Mouse (Mus musculus) forebrain, embryonic 15.5 days (tissue): ENCODE measurements around the gene Gm17428. TPM values are rescaled to one million over a fixed set of nuclear protein-coding genes. Genes with fewer than 3 reads are reported as not detected.
"Not testable (repeated sequence)": the region's sequence is repeated elsewhere in the genome, so short reads cannot be mapped to it uniquely, and the experiment has no call there.

Experiments used
- ATAC-seq: fragments of 200-750 bp; cut with Nextera tagmentation; replicated peaks from 2 replicates; pipeline ENCODE4 v1.8.0; 2017; ENCODE audit warnings: mild to moderate bottlenecking, moderate TSS enrichment, moderate library complexity
- H3K27ac ChIP-seq: fragments of 300-500 bp; sonication (generic); replicated peaks from 2 replicates; pipeline ENCODE4 v1.5.1; 2015; ENCODE audit warnings: mild to moderate bottlenecking, inconsistent platforms
- H3K27me3 ChIP-seq: fragments of 300-500 bp; sonication (generic); 2 replicates; pipeline ENCODE4 v1.6.1; 2015; ENCODE audit warnings: inconsistent platforms
- H3K36me3 ChIP-seq: fragments of 300-500 bp; sonication (generic); 2 replicates; pipeline ENCODE4 v1.6.1; 2015; ENCODE audit warnings: mild to moderate bottlenecking, inconsistent platforms
- H3K4me1 ChIP-seq: fragments of 300-500 bp; sonication (generic); 2 replicates; pipeline ENCODE4 v1.6.1; 2015; ENCODE audit warnings: inconsistent platforms
- H3K4me2 ChIP-seq: fragments of 300-500 bp; sonication (generic); replicated peaks from 2 replicates; pipeline ENCODE4 v1.6.1; 2015; ENCODE audit warnings: mild to moderate bottlenecking, inconsistent platforms
- H3K4me3 ChIP-seq: fragments of 300-500 bp; sonication (generic); 2 replicates; pipeline ENCODE4 v1.5.1; 2015; ENCODE audit warnings: mild to moderate bottlenecking, inconsistent platforms
- H3K9ac ChIP-seq: fragments of 300-500 bp; sonication (generic); replicated peaks from 2 replicates; pipeline ENCODE4 v1.6.1; 2015; ENCODE audit warnings: mild to moderate bottlenecking, inconsistent platforms
- H3K9me3 ChIP-seq: fragments of 300-500 bp; sonication (generic); 2 replicates; pipeline ENCODE4 v1.6.1; 2016; ENCODE audit warnings: inconsistent platforms
- WGBS: fragments of 180-500 bp; shearing (Covaris S2); methylation state at CpG from one replicate; pipeline ENCODE4 v1.1.7; 2015; ENCODE audit warnings: mixed read lengths; 5-methylcytosine and 5-hydroxymethylcytosine counted together
- polyA plus RNA-seq: library from polyadenylated mRNA; unstranded; fragments of >200 nt; fragmentation: Nextera tagmentation; extraction: Ambion mirVana; gene quantifications from 2 replicates; pipeline ENCODE4 v1.2.1, GENCODE M21; 2015

The Gm17428 gene
- polyA plus RNA-seq, 1 experiment from 2014 or later, result not detected

GRCm38 (mm10) chr14:54941024-54941978 lies 35.4 kb upstream of the Gm17428 start:
- no peaks in the 10 kb centered on the region for H3K36me3 ChIP-seq
- H3K9me3 ChIP-seq, result no peaks in the 10 kb centered on the region
- H3K4me3 ChIP-seq, result no peak overlapping the region
- H3K4me1 ChIP-seq, result peaks cover 2% of the 10 kb centered on the region
- H3K27me3 ChIP-seq, result no peaks in the 10 kb centered on the region
- H3K4me2 ChIP-seq, result no peak overlapping the region
- H3K9ac ChIP-seq, result no peak overlapping the region
- WGBS, result 65% methylated on average over 13 of the region's 13 CpGs
- no peak overlapping the region for H3K27ac ChIP-seq
- ATAC-seq, result no peak

- Histone ChIP-seq H3K4me3 (no peak overlapping the region), H3K27me3 (no peaks in the 10 kb centered on the region), H3K4me1 (no peaks in the 10 kb centered on the region), H3K36me3 (no peaks in the 10 kb centered on the region), H3K9me3 (no peaks in the 10 kb centered on the region), H3K4me2 (no peak overlapping the region), H3K27ac (no peak overlapping the region), H3K9ac (no peak overlapping the region)
- no peak for ATAC-seq
- WGBS, result 86% methylated on average over 8 of the region's 8 CpGs
Measured at GRCm38 (mm10) chr14:54942479-54942878, 34.3 kb upstream of the Gm17428 start.

GRCm38 (mm10) chr14:54943971-54944370 lies 32.8 kb upstream of the Gm17428 start:
- no peaks in the 10 kb centered on the region for H3K9me3 ChIP-seq
- no peak overlapping the region for H3K4me3 ChIP-seq
- no peaks in the 10 kb centered on the region for H3K4me1 ChIP-seq
- no peak overlapping the region for H3K4me2 ChIP-seq
- H3K27me3 ChIP-seq, result no peaks in the 10 kb centered on the region
- WGBS, result 97% methylated on average over 7 of the region's 7 CpGs
- no peak overlapping the region for H3K27ac ChIP-seq
- H3K36me3 ChIP-seq, result no peaks in the 10 kb centered on the region
- H3K9ac ChIP-seq, result no peak overlapping the region
- ATAC-seq, result no peak

- Histone ChIP-seq H3K9me3 (no peaks in the 10 kb centered on the region), H3K27ac (no peak overlapping the region), H3K36me3 (no peaks in the 10 kb centered on the region), H3K4me2 (no peak overlapping the region), H3K9ac (no peak overlapping the region), H3K27me3 (no peaks in the 10 kb centered on the region), H3K4me3 (no peak overlapping the region), H3K4me1 (no peaks in the 10 kb centered on the region)
- ATAC-seq, result no peak
- WGBS, result 66% methylated on average over 2 of the region's 2 CpGs
Measured at GRCm38 (mm10) chr14:54944939-54945338, 31.8 kb upstream of the Gm17428 start.

GRCm38 (mm10) chr14:54945975-54946704 lies 30.6 kb upstream of the Gm17428 start:
- ATAC-seq, result no peak
- H3K27ac ChIP-seq, result no peak overlapping the region
- no peak overlapping the region for H3K4me3 ChIP-seq
- 85% methylated on average over 19 of the region's 19 CpGs for WGBS
- H3K9me3 ChIP-seq, result no peaks in the 10 kb centered on the region
- no peaks in the 10 kb centered on the region for H3K4me1 ChIP-seq
- no peak overlapping the region for H3K4me2 ChIP-seq
- no peaks in the 10 kb centered on the region for H3K27me3 ChIP-seq
- no peaks in the 10 kb centered on the region for H3K36me3 ChIP-seq
- H3K9ac ChIP-seq, result no peak overlapping the region

GRCm38 (mm10) chr14:54947008-54947407 lies 29.7 kb upstream of the Gm17428 start:
- not testable (repeated sequence) for H3K9me3 ChIP-seq, ATAC-seq, H3K27ac ChIP-seq, H3K4me1 ChIP-seq, H3K27me3 ChIP-seq, H3K9ac ChIP-seq, H3K36me3 ChIP-seq, H3K4me3 ChIP-seq, H3K4me2 ChIP-seq
- 91% methylated on average over 11 of the region's 11 CpGs for WGBS

GRCm38 (mm10) chr14:54948781-54949180 lies 28.0 kb upstream of the Gm17428 start:
- no peaks in the 10 kb centered on the region for H3K9me3 ChIP-seq
- no peak overlapping the region for H3K4me2 ChIP-seq
- 95% methylated on average over 9 of the region's 9 CpGs for WGBS
- no peak overlapping the region for H3K27ac ChIP-seq
- H3K4me3 ChIP-seq, result no peak overlapping the region
- no peaks in the 10 kb centered on the region for H3K4me1 ChIP-seq
- no peaks in the 10 kb centered on the region for H3K36me3 ChIP-seq
- no peak overlapping the region for H3K9ac ChIP-seq
- H3K27me3 ChIP-seq, result no peaks in the 10 kb centered on the region
- ATAC-seq, result no peak

GRCm38 (mm10) chr14:54950493-54950892 lies 26.2 kb upstream of the Gm17428 start:
- no peaks in the 10 kb centered on the region for H3K36me3 ChIP-seq
- no peak for ATAC-seq

GRCm38 (mm10) chr14:54951587-54951986 lies 25.1 kb upstream of the Gm17428 start:
- H3K27me3 ChIP-seq, result no peaks in the 10 kb centered on the region
- H3K9ac ChIP-seq, result no peak overlapping the region
- no peak for ATAC-seq
- no peak overlapping the region for H3K4me3 ChIP-seq
- no peak overlapping the region for H3K4me2 ChIP-seq
- H3K4me1 ChIP-seq, result no peaks in the 10 kb centered on the region
- WGBS, result 87% methylated on average over 6 of the region's 6 CpGs
- H3K36me3 ChIP-seq, result no peaks in the 10 kb centered on the region
- no peaks in the 10 kb centered on the region for H3K9me3 ChIP-seq
- H3K27ac ChIP-seq, result no peak overlapping the region

More at GRCm38 (mm10) chr14:54950493-54950892, 26.2 kb upstream of the Gm17428 start:
- no peak overlapping the region for H3K9ac ChIP-seq
- no peak overlapping the region for H3K27ac ChIP-seq
- no peaks in the 10 kb centered on the region for H3K27me3 ChIP-seq
- no peaks in the 10 kb centered on the region for H3K9me3 ChIP-seq
- 65% methylated on average over 12 of the region's 12 CpGs for WGBS
- no peaks in the 10 kb centered on the region for H3K4me1 ChIP-seq
- H3K4me2 ChIP-seq, result no peak overlapping the region
- H3K4me3 ChIP-seq, result no peak overlapping the region

- no peak for ATAC-seq
- no peaks in the 10 kb centered on the region for H3K9me3 ChIP-seq
- no peak overlapping the region for H3K4me2 ChIP-seq
- H3K27me3 ChIP-seq, result no peaks in the 10 kb centered on the region
- no peak overlapping the region for H3K9ac ChIP-seq
- H3K4me3 ChIP-seq, result no peak overlapping the region
- 96% methylated on average over 8 of the region's 8 CpGs for WGBS
- H3K36me3 ChIP-seq, result no peaks in the 10 kb centered on the region
- H3K4me1 ChIP-seq, result no peaks in the 10 kb centered on the region
- no peak overlapping the region for H3K27ac ChIP-seq
Measured at GRCm38 (mm10) chr14:54953664-54954206, 23.0 kb upstream of the Gm17428 start.

GRCm38 (mm10) chr14:54954474-54954873 lies 22.3 kb upstream of the Gm17428 start:
- ATAC-seq, result no peak
- Histone ChIP-seq H3K4me2 (no peak overlapping the region), H3K27ac (no peak overlapping the region), H3K4me3 (no peak overlapping the region), H3K9ac (no peak overlapping the region), H3K4me1 (no peaks in the 10 kb centered on the region), H3K27me3 (no peaks in the 10 kb centered on the region), H3K36me3 (no peaks in the 10 kb centered on the region), H3K9me3 (no peaks in the 10 kb centered on the region)
- WGBS, result 83% methylated on average over 3 of the region's 3 CpGs

- no peak for ATAC-seq
Measured at GRCm38 (mm10) chr14:54955481-54955880, 21.3 kb upstream of the Gm17428 start.

More at GRCm38 (mm10) chr14:54955481-54955880, 21.3 kb upstream of the Gm17428 start:
- H3K4me2 ChIP-seq, result no peak overlapping the region
- no peak overlapping the region for H3K9ac ChIP-seq
- no peaks in the 10 kb centered on the region for H3K4me1 ChIP-seq
- H3K9me3 ChIP-seq, result no peaks in the 10 kb centered on the region
- no peak overlapping the region for H3K27ac ChIP-seq
- no peaks in the 10 kb centered on the region for H3K27me3 ChIP-seq
- WGBS, result 86% methylated on average over 3 of the region's 3 CpGs
- no peak overlapping the region for H3K4me3 ChIP-seq
- no peaks in the 10 kb centered on the region for H3K36me3 ChIP-seq
